Mouse (Mus musculus) naive thymus-derived CD4-positive, alpha-beta T cell, adult 2 months (primary cell): ENCODE results near the gene Btbd18.

Experiments used
- DNase-seq: peaks from one replicate; pipeline ENCODE4 v3.0.0-alpha.2; 2011; ENCODE audit warnings: low read depth

Btbd18 gene

GRCm38 (mm10) chr2:84658806-84659205 lies at the start of gene Btbd18:
Gene Btbd18 (plus strand): TSS chr2:84659079.
- DNase-seq, result no peak

- DNase-seq, result no peak
Observed at GRCm38 (mm10) chr2:84612764-84613163, 46.1 kb upstream of the Btbd18 start.

- peak; percentile 83 for DNase-seq
Observed at GRCm38 (mm10) chr2:84617637-84618515, 41.0 kb upstream of the Btbd18 start.

GRCm38 (mm10) chr2:84618914-84619313 lies 40.0 kb upstream of the Btbd18 start:
- no peak for DNase-seq

- DNase-seq, result no peak
Observed at GRCm38 (mm10) chr2:84619646-84620340, 39.1 kb upstream of the Btbd18 start.

GRCm38 (mm10) chr2:84622668-84623067 lies 36.2 kb upstream of the Btbd18 start:
- no peak for DNase-seq

- no peak for DNase-seq
Observed at GRCm38 (mm10) chr2:84623428-84624119, 35.3 kb upstream of the Btbd18 start.

- DNase-seq, result no peak
Observed at GRCm38 (mm10) chr2:84624201-84624600, 34.7 kb upstream of the Btbd18 start.

GRCm38 (mm10) chr2:84626366-84626975 lies 32.4 kb upstream of the Btbd18 start:
- DNase-seq, result no peak

GRCm38 (mm10) chr2:84627036-84627435 lies 31.8 kb upstream of the Btbd18 start:
- DNase-seq, result no peak

- DNase-seq, result no peak
Observed at GRCm38 (mm10) chr2:84632001-84632400, 26.9 kb upstream of the Btbd18 start.

- DNase-seq, result peak; percentile 43
Observed at GRCm38 (mm10) chr2:84632999-84633398, 25.9 kb upstream of the Btbd18 start.

- DNase-seq, result no peak
Observed at GRCm38 (mm10) chr2:84634006-84634405, 24.9 kb upstream of the Btbd18 start.

- DNase-seq, result no peak
Observed at GRCm38 (mm10) chr2:84634934-84635482, 23.9 kb upstream of the Btbd18 start.

- DNase-seq, result no peak
Observed at GRCm38 (mm10) chr2:84635611-84636010, 23.3 kb upstream of the Btbd18 start.

GRCm38 (mm10) chr2:84636231-84636741 lies 22.6 kb upstream of the Btbd18 start:
- no peak for DNase-seq

- DNase-seq, result no peak
Observed at GRCm38 (mm10) chr2:84637452-84638165, 21.3 kb upstream of the Btbd18 start.

GRCm38 (mm10) chr2:84638428-84639220 lies 20.3 kb upstream of the Btbd18 start:
- no peak for DNase-seq

- no peak for DNase-seq
Observed at GRCm38 (mm10) chr2:84640833-84641232, 18.0 kb upstream of the Btbd18 start.

GRCm38 (mm10) chr2:84646138-84646537 lies 12.7 kb upstream of the Btbd18 start:
- DNase-seq, result no peak
